Mouse (Mus musculus): ENCODE data around the gene Rbpms2.

- TF ChIP-seq CTCF (IDR thresholded peaks at IDR 0.05; ENCODE audit: control insufficient read depth, insufficient read depth, low read length) (no peak), POLR2A (IDR thresholded peaks at IDR 0.05; ENCODE audit: borderline replicate concordance, control insufficient read depth, low read depth, low read length) (no peak)
Observed at GRCm38 (mm10) chr9:65635766-65636165, 6.3 kb downstream of the Rbpms2 start.

All from bone marrow, adult 2 months (tissue).